Mouse (Mus musculus): ENCODE data around the gene Rab23. TPM values are rescaled to one million over a fixed set of nuclear protein-coding genes. Genes with fewer than 3 reads are reported as not detected.

Rab23 gene
- polyA plus RNA-seq, 2 experiments = 2.5 to 2.9 TPM

- Histone ChIP-seq H3K4me1 (replicated peaks; ENCODE audit: control insufficient read depth in 2 of 2, insufficient read depth in 2 of 2, low read length in 1 of 2) (peaks cover 12 to 18% of the 10 kb centered on the region in 2 experiments), H3K4me2 (ENCODE audit: low read depth) (no peak overlapping the region), H3K9ac (replicated peaks) (no peak overlapping the region), H3K27me3 (ENCODE audit: control insufficient read depth, insufficient read depth, low read length) (no peaks in the 10 kb centered on the region), H3K9me3 (ENCODE audit: control insufficient read depth, low read length) (no peaks in the 10 kb centered on the region), H3K27ac (no peak overlapping the region), H3K36me3 (replicated peaks; ENCODE audit: control insufficient read depth, insufficient read depth, low read depth) (no peaks in the 10 kb centered on the region), H3K4me3 (ENCODE audit: insufficient read depth in 1 of 2, low read depth in 2 of 2, low read length in 2 of 2) (no peak overlapping the region)
- 71% methylated on average over 17 of the region's 17 CpGs for WGBS (ENCODE audit: insufficient replicate concordance)
- TF ChIP-seq EP300 (IDR thresholded peaks at IDR 0.05; ENCODE audit: low read depth) (no peak), CTCF (IDR thresholded peaks at IDR 0.05; ENCODE audit: low read depth) (no peak)
- ATAC-seq (ENCODE audit: insufficient read depth) = no peak
- DNase-seq (ENCODE audit: low read depth in 3 of 3, low spot score in 3 of 3) = no peak
Measured at GRCm38 (mm10) chr1:33673158-33673960, 46.3 kb upstream of the Rab23 start.

DNA sequence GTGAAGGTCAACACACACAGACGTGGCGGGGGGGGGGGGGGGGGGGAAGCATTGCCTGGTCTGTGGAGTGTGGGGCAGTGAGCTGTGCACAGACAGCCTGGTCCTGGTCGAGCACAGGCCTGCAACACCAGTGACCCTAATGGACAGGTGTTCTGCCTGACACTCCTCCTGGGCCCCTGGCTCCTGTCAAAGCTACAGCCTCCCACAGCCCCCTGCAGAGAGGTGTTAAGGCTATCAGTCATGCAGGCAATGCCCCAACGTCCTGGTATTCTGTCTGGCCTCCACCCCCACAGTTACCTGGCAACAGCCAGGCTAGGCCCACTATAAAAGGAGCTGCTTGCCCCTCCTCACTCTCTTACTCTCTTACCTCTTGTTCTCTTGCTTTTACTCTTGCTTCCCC, 39.3 kb upstream of the Rab23 start:
- WGBS (ENCODE audit: insufficient replicate concordance) = 52% methylated on average over 4 of the region's 4 CpGs
- ATAC-seq (ENCODE audit: insufficient read depth) = no peak
- no peak for DNase-seq (ENCODE audit: low read depth in 3 of 3, low spot score in 3 of 3)
- Histone ChIP-seq H3K4me3 (ENCODE audit: insufficient read depth in 1 of 2, low read depth in 2 of 2, low read length in 2 of 2) (no peak overlapping the region), H3K36me3 (replicated peaks; ENCODE audit: control insufficient read depth, insufficient read depth, low read depth) (no peaks in the 10 kb centered on the region), H3K4me1 (replicated peaks; ENCODE audit: control insufficient read depth in 2 of 2, insufficient read depth in 2 of 2, low read length in 1 of 2) (no peaks in the 10 kb centered on the region), H3K27me3 (ENCODE audit: control insufficient read depth, insufficient read depth, low read length) (no peaks in the 10 kb centered on the region), H3K9ac (replicated peaks) (no peak overlapping the region), H3K27ac (no peak overlapping the region), H3K4me2 (ENCODE audit: low read depth) (no peak overlapping the region), H3K9me3 (ENCODE audit: control insufficient read depth, low read length) (no peaks in the 10 kb centered on the region)
- TF ChIP-seq CTCF (IDR thresholded peaks at IDR 0.05; ENCODE audit: low read depth) = no peak
- no peak for TF ChIP-seq EP300 (IDR thresholded peaks at IDR 0.05; ENCODE audit: low read depth)

DNA sequence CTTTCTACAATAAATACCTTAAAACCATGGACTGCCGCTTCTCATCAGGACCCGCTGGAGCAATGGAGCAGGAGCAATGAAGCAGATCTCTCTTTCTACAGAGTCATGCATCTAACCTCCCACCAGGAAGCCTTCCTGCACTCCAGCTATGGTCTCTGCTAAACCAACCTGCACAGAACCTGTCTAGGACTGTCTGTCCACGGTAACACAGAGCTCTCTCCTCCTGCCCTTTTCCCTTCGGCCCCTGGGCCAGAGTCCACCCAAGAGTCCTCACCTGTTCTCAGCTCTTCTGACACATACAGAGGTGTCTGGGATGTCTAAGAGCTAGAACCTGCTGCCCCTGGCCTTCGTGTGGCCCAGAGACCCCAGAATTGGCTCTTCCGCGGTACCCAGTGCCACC, 38.8 kb upstream of the Rab23 start:
- Histone ChIP-seq H3K36me3 (replicated peaks; ENCODE audit: control insufficient read depth, insufficient read depth, low read depth) (no peaks in the 10 kb centered on the region), H3K9ac (replicated peaks) (no peak overlapping the region), H3K27me3 (ENCODE audit: control insufficient read depth, insufficient read depth, low read length) (no peaks in the 10 kb centered on the region), H3K9me3 (ENCODE audit: control insufficient read depth, low read length) (no peaks in the 10 kb centered on the region), H3K4me1 (replicated peaks; ENCODE audit: control insufficient read depth in 2 of 2, insufficient read depth in 2 of 2, low read length in 1 of 2) (no peaks in the 10 kb centered on the region), H3K4me3 (ENCODE audit: insufficient read depth in 1 of 2, low read depth in 2 of 2, low read length in 2 of 2) (no peak overlapping the region), H3K27ac (no peak overlapping the region), H3K4me2 (ENCODE audit: low read depth) (no peak overlapping the region)
- WGBS (ENCODE audit: insufficient replicate concordance) = 81% methylated on average over 7 of the region's 7 CpGs
- TF ChIP-seq EP300 (IDR thresholded peaks at IDR 0.05; ENCODE audit: low read depth) (no peak), CTCF (IDR thresholded peaks at IDR 0.05; ENCODE audit: low read depth) (no peak)
- ATAC-seq (ENCODE audit: insufficient read depth) (no peak), DNase-seq (ENCODE audit: low read depth in 3 of 3, low spot score in 3 of 3) (no peak)

- Histone ChIP-seq H3K27me3 (ENCODE audit: control insufficient read depth, insufficient read depth, low read length) (no peaks in the 10 kb centered on the region), H3K9ac (replicated peaks) (no peak overlapping the region), H3K4me1 (replicated peaks; ENCODE audit: control insufficient read depth in 2 of 2, insufficient read depth in 2 of 2, low read length in 1 of 2) (no peaks in the 10 kb centered on the region), H3K4me2 (ENCODE audit: low read depth) (no peak overlapping the region), H3K9me3 (ENCODE audit: control insufficient read depth, low read length) (no peaks in the 10 kb centered on the region), H3K27ac (no peak overlapping the region), H3K36me3 (replicated peaks; ENCODE audit: control insufficient read depth, insufficient read depth, low read depth) (no peaks in the 10 kb centered on the region), H3K4me3 (ENCODE audit: insufficient read depth in 1 of 2, low read depth in 2 of 2, low read length in 2 of 2) (no peak overlapping the region)
- ATAC-seq (ENCODE audit: insufficient read depth) = no peak
- TF ChIP-seq CTCF (IDR thresholded peaks at IDR 0.05; ENCODE audit: low read depth) = peak; percentile 68
- TF ChIP-seq EP300 (IDR thresholded peaks at IDR 0.05; ENCODE audit: low read depth) = no peak
- DNase-seq (ENCODE audit: low read depth in 3 of 3, low spot score in 3 of 3) = no peak
- 45% methylated on average over 8 of the region's 8 CpGs for WGBS (ENCODE audit: insufficient replicate concordance)
Measured at GRCm38 (mm10) chr1:33684459-33684858, 35.2 kb upstream of the Rab23 start.

GRCm38 (mm10) chr1:33688810-33689209, 30.9 kb upstream of the Rab23 start:
- Histone ChIP-seq H3K9me3 (ENCODE audit: control insufficient read depth, low read length) (no peaks in the 10 kb centered on the region), H3K27me3 (ENCODE audit: control insufficient read depth, insufficient read depth, low read length) (no peaks in the 10 kb centered on the region), H3K27ac (no peak overlapping the region), H3K9ac (replicated peaks) (no peak overlapping the region), H3K4me2 (ENCODE audit: low read depth) (no peak overlapping the region), H3K4me1 (replicated peaks; ENCODE audit: control insufficient read depth in 2 of 2, insufficient read depth in 2 of 2, low read length in 1 of 2) (no peaks in the 10 kb centered on the region), H3K36me3 (replicated peaks; ENCODE audit: control insufficient read depth, insufficient read depth, low read depth) (no peaks in the 10 kb centered on the region), H3K4me3 (ENCODE audit: insufficient read depth in 1 of 2, low read depth in 2 of 2, low read length in 2 of 2) (no peak overlapping the region)
- WGBS (ENCODE audit: insufficient replicate concordance) = 37% methylated on average over 2 of the region's 2 CpGs
- TF ChIP-seq CTCF (IDR thresholded peaks at IDR 0.05; ENCODE audit: low read depth) (no peak), EP300 (IDR thresholded peaks at IDR 0.05; ENCODE audit: low read depth) (no peak)
- ATAC-seq (ENCODE audit: insufficient read depth) (no peak), DNase-seq (ENCODE audit: low read depth in 3 of 3, low spot score in 3 of 3) (no peak)

Measured in liver, embryonic 14.5 days (tissue).